Mouse (Mus musculus): Measurements from ENCODE around the gene 4930519P11Rik. TPM values are rescaled to one million over a fixed set of nuclear protein-coding genes. Genes with fewer than 3 reads are reported as not detected.

4930519P11Rik gene
- polyA plus RNA-seq, 1 experiment from 2014 or later = 0.64 TPM

GRCm38 (mm10) chr2:154624137-154624536 lies 10.9 kb upstream of the 4930519P11Rik start:
- no peak for ATAC-seq (ENCODE audit: insufficient number of reproducible peaks, low FRiP score)
- peaks cover 5% of the 10 kb centered on the region; the same call in 1 of the 2 replicates for H3K9me3 ChIP-seq (replicated peaks)
- no peaks in the 10 kb centered on the region for H3K27me3 ChIP-seq (replicated peaks)
- H3K27ac ChIP-seq (ENCODE audit: poor library complexity, severe bottlenecking) = no peak overlapping the region
- H3K9ac ChIP-seq = no peak overlapping the region
- no peak overlapping the region for H3K4me3 ChIP-seq
- no peak overlapping the region for H3K4me2 ChIP-seq
- peaks cover 28% of the 10 kb centered on the region for H3K36me3 ChIP-seq
- 0 out of 2 replicates have a peak, but pooled peaks cover 4% of the 10 kb centered on the region for H3K4me1 ChIP-seq (replicated peaks)

- Histone ChIP-seq H3K9ac (no peak overlapping the region), H3K36me3 (peaks cover 22% of the 10 kb centered on the region), H3K4me2 (no peak overlapping the region), H3K4me3 (no peak overlapping the region), H3K27me3 (replicated peaks) (no peaks in the 10 kb centered on the region), H3K4me1 (replicated peaks) (0 out of 2 replicates have a peak, but pooled peaks cover 4% of the 10 kb centered on the region), H3K27ac (ENCODE audit: poor library complexity, severe bottlenecking) (no peak overlapping the region), H3K9me3 (replicated peaks) (peaks cover 5% of the 10 kb centered on the region; the same call in 1 of the 2 replicates)
- ATAC-seq (ENCODE audit: insufficient number of reproducible peaks, low FRiP score) = 0 out of 2 replicates have a peak, but pooled peaks have one; percentile 39
- WGBS = 67% methylated on average over 5 of the region's 5 CpGs
These were observed 8.4 kb upstream of the 4930519P11Rik start for GRCm38 (mm10) chr2:154621684-154622083.

DNA sequence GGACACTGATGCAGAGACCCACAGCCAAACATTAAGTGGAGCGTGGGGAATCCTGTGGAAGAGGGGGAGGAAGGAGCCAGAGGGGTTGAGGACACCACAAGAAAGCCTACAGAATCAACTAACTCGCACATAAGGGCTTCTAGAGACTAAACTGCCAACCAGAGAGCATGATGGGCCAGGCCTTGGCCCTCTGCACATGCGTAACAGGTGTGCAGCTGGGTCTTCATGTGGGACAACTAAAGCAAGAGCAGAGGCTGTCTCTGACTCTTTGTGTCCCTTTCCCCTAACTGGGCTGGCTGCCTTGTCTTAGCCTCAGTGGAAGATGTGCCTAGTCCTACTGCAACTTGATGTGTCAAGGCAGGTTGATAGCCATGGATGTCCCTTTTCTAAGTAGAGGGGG lies 3.8 kb upstream of the 4930519P11Rik start:
- H3K9me3 ChIP-seq (replicated peaks) = no peaks in the 10 kb centered on the region
- ATAC-seq (ENCODE audit: insufficient number of reproducible peaks, low FRiP score) = no peak
- 78% methylated on average over 3 of the region's 3 CpGs for WGBS
- H3K9ac ChIP-seq = no peak overlapping the region
- no peak overlapping the region for H3K4me2 ChIP-seq
- H3K4me1 ChIP-seq (replicated peaks) = peaks cover 26% of the 10 kb centered on the region; the same call in 1 of the 2 replicates
- no peaks in the 10 kb centered on the region for H3K36me3 ChIP-seq
- no peaks in the 10 kb centered on the region for H3K27me3 ChIP-seq (replicated peaks)
- no peak overlapping the region for H3K27ac ChIP-seq (ENCODE audit: poor library complexity, severe bottlenecking)
- no peak overlapping the region for H3K4me3 ChIP-seq

DNA sequence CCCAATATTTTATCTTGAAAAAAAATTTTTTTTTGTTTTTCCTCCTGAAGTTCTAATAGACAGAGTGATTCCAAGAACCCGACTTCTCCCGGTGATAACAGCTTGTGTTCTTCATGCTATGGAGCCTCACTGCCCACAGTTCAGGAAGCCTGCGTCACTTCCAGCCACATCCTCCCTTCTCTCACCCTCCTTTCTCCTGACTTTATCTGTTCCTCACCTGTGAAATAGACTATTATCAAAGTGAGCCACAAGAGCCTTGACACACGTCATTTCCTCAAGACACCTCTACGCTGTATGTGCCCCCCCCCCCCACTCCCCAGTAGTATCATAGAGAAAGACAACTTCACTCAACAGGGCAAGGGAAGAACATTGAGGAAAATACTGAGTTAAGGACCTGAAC lies 2.4 kb upstream of the 4930519P11Rik start:
- ATAC-seq (ENCODE audit: insufficient number of reproducible peaks, low FRiP score) = no peak
- no peaks in the 10 kb centered on the region for H3K36me3 ChIP-seq
- H3K27ac ChIP-seq (ENCODE audit: poor library complexity, severe bottlenecking) = no peak overlapping the region
- H3K4me1 ChIP-seq (replicated peaks) = peaks cover 22% of the 10 kb centered on the region; the same call in 1 of the 2 replicates
- H3K9me3 ChIP-seq (replicated peaks) = no peaks in the 10 kb centered on the region
- H3K9ac ChIP-seq = no peak overlapping the region
- no peak overlapping the region for H3K4me3 ChIP-seq
- WGBS = 68% methylated on average over 5 of the region's 5 CpGs
- no peaks in the 10 kb centered on the region for H3K27me3 ChIP-seq (replicated peaks)
- peak overlapping the region; percentile 43; the same call in 1 of the 2 replicates for H3K4me2 ChIP-seq

GRCm38 (mm10) chr2:154614841-154615576 lies 1.8 kb upstream of the 4930519P11Rik start:
- Histone ChIP-seq H3K9ac (no peak overlapping the region), H3K4me1 (replicated peaks) (peaks cover 22% of the 10 kb centered on the region; the same call in 1 of the 2 replicates), H3K27me3 (replicated peaks) (no peaks in the 10 kb centered on the region), H3K4me2 (peak overlapping the region; percentile 43), H3K9me3 (replicated peaks) (no peaks in the 10 kb centered on the region), H3K27ac (ENCODE audit: poor library complexity, severe bottlenecking) (no peak overlapping the region), H3K4me3 (no peak overlapping the region; the same call in 1 of the 2 replicates), H3K36me3 (no peaks in the 10 kb centered on the region)
- ATAC-seq (ENCODE audit: insufficient number of reproducible peaks, low FRiP score) = no peak
- WGBS = 64% methylated on average over 19 of the region's 19 CpGs

DNA sequence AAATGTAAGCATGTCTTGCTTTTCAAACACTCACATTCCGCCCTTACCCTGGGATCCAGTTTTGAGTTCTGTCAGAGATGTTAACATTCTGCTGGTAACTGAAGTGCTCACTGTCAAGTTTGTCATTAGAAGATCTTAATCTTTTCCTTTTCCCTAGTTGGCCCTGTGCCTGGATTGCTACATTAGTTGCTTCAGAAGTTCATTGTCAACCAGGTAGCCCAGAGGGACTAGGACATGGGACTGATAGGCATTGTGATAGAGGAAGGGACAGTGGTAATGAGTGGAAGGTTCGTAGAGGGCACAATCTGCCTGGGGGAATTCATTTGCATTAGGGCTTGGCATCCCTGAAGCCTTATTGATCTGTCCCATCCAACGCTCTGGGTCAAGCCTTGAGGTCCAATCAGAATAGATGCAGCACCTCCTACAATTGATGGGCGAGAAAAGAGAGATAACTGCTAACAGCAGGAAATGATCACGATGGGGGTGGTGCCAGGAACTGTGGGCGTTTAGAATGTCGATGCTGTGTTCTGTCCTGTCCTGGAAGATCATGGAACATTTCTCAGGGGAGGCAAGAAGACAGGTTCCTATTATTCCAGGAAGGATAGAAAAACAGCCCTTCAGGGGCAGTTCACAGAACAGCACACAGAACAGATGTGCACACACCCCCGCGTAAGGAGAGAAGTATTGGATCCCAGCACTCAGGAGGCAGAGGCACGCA lies 4.0 kb downstream of the 4930519P11Rik start:
- no peak for ATAC-seq (ENCODE audit: insufficient number of reproducible peaks, low FRiP score)
- 58% methylated on average over 10 of the region's 10 CpGs for WGBS

GRCm38 (mm10) chr2:154606965-154607364 lies 6.3 kb downstream of the 4930519P11Rik start:
- 71% methylated on average over 1 of the region's 1 CpGs for WGBS
- H3K9ac ChIP-seq = no peak overlapping the region
- no peak overlapping the region for H3K27ac ChIP-seq (ENCODE audit: poor library complexity, severe bottlenecking)
- ATAC-seq (ENCODE audit: insufficient number of reproducible peaks, low FRiP score) = no peak
- no peaks in the 10 kb centered on the region for H3K27me3 ChIP-seq (replicated peaks)
- no peak overlapping the region for H3K4me2 ChIP-seq
- no peak overlapping the region for H3K4me3 ChIP-seq
- H3K4me1 ChIP-seq (replicated peaks) = 0 out of 2 replicates have a peak, but pooled peaks cover 12% of the 10 kb centered on the region
- no peaks in the 10 kb centered on the region for H3K9me3 ChIP-seq (replicated peaks)
- no peaks in the 10 kb centered on the region for H3K36me3 ChIP-seq

More for the DNA sequence above, 4.0 kb downstream of the 4930519P11Rik start:
- Histone ChIP-seq H3K4me3 (no peak overlapping the region), H3K9ac (no peak overlapping the region), H3K9me3 (replicated peaks) (no peaks in the 10 kb centered on the region), H3K27ac (ENCODE audit: poor library complexity, severe bottlenecking) (no peak overlapping the region; the same call in 1 of the 2 replicates), H3K4me1 (replicated peaks) (peaks cover 13% of the 10 kb centered on the region; the same call in 1 of the 2 replicates), H3K4me2 (no peak overlapping the region), H3K27me3 (replicated peaks) (no peaks in the 10 kb centered on the region), H3K36me3 (no peaks in the 10 kb centered on the region)

DNA sequence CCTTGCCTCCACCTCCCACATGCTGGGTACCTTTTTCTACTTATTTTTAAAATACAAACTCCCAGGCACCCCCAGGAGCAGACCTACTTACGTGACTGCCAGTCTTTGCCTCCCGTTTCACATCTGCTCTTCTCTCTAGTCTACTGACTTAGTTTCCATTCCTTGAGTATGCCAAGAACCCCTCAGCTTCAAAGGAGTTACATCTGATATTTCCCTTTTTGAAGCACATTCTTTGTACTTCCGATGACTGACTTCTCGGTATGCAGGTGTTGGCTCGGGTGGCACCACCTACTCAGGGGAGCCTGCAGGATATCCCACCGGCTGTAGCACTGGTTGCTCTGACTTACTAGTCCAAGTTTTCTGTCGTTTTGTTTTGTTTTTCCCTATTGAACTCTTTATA lies 9.1 kb downstream of the 4930519P11Rik start:
- no peak overlapping the region for H3K27ac ChIP-seq (ENCODE audit: poor library complexity, severe bottlenecking)
- 35% methylated on average over 7 of the region's 7 CpGs for WGBS
- H3K9me3 ChIP-seq (replicated peaks) = no peaks in the 10 kb centered on the region
- no peak for ATAC-seq (ENCODE audit: insufficient number of reproducible peaks, low FRiP score)
- H3K4me1 ChIP-seq (replicated peaks) = 0 out of 2 replicates have a peak, but pooled peaks cover 13% of the 10 kb centered on the region
- H3K27me3 ChIP-seq (replicated peaks) = no peaks in the 10 kb centered on the region
- H3K36me3 ChIP-seq = no peaks in the 10 kb centered on the region
- no peak overlapping the region; the same call in 1 of the 2 replicates for H3K9ac ChIP-seq
- peak overlapping the region; percentile 86 for H3K4me3 ChIP-seq
- peak overlapping the region; percentile 83 for H3K4me2 ChIP-seq

- Histone ChIP-seq H3K9ac (peak within 1 kb of the TSS; percentile 86), H3K4me3 (peak within 1 kb of the TSS; percentile 86), H3K4me2 (peak within 1 kb of the TSS; percentile 83), H3K9me3 (replicated peaks) (no peaks in the 10 kb centered on the region), H3K27me3 (replicated peaks) (no peaks in the 10 kb centered on the region), H3K4me1 (replicated peaks) (0 out of 2 replicates have a peak, but pooled peaks cover 13% of the 10 kb centered on the region), H3K36me3 (no peaks in the 10 kb centered on the region), H3K27ac (ENCODE audit: poor library complexity, severe bottlenecking) (peak within 1 kb of the TSS; percentile 61; the same call in 1 of the 2 replicates)
- 0% methylated on average over 13 of the region's 13 CpGs for WGBS
- ATAC-seq (ENCODE audit: insufficient number of reproducible peaks, low FRiP score) = peak; percentile 100
These were observed 9.5 kb downstream of the 4930519P11Rik start, which contains the start of gene Pxmp4 for GRCm38 (mm10) chr2:154603638-154604153. Gene Pxmp4, minus strand, starts transcription at chr2:154603708.

DNA sequence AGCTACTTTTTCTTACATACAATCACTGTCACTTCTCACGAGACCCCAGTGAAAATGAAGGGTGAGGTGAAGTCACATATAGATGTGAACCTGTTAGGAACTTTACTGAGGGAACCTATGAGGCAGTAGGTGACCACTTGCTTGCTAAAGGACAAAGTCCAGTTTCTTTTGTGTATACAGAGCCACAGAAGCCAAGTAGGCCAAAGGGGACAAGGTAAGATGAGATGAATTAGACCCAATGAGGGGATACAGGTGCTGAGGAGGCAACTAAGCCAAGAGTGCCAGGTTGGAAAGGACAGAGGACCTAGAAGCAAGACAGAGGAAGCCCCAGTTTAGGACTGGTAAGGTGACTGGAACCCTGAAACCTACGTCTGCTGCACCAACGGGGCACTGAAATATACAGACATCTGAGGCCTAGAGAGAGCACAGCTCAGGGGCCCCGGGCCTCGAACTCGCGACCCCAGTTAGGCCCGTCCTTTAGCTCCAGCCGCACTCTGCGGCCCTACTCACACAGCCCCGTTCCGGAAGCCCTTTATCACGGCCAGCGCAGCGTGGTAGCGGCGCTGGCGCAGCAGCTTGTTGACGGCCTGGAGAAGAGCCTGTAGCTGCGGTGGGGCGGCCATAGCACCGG lies 10.1 kb downstream of the 4930519P11Rik start:
- Histone ChIP-seq H3K27me3 (replicated peaks) (no peaks in the 10 kb centered on the region), H3K4me1 (replicated peaks) (0 out of 2 replicates have a peak, but pooled peaks cover 13% of the 10 kb centered on the region), H3K9ac (peak overlapping the region; percentile 86), H3K27ac (ENCODE audit: poor library complexity, severe bottlenecking) (peak overlapping the region; percentile 61; the same call in 1 of the 2 replicates), H3K36me3 (no peaks in the 10 kb centered on the region), H3K9me3 (replicated peaks) (no peaks in the 10 kb centered on the region), H3K4me3 (peak overlapping the region; percentile 86), H3K4me2 (peak overlapping the region; percentile 83)
- WGBS = 13% methylated on average over 22 of the region's 22 CpGs
- ATAC-seq (ENCODE audit: insufficient number of reproducible peaks, low FRiP score) = no peak
